Mouse (Mus musculus) heart, adult 2 months (tissue): Measurements from ENCODE around the gene Gmds. TPM values are rescaled to one million over a fixed set of nuclear protein-coding genes. Genes with fewer than 3 reads are reported as not detected.

Experiments
- DNase-seq, 2 experiments: peaks; one replicate each; pipeline ENCODE4 v3.0.0; 2021
- H3K27ac ChIP-seq: fragments of 200-600 bp; 2 replicates; pipeline ENCODE4 v1.8.1; 2022
- H3K27me3 ChIP-seq: fragments of 200-500 bp; 2 replicates; pipeline ENCODE4 v1.6.1; 2012; ENCODE audit warnings: mild to moderate bottlenecking, low read length, inconsistent platforms, mixed read lengths; ENCODE audit not compliant: control insufficient read depth, insufficient read depth
- H3K36me3 ChIP-seq: fragments of 200-500 bp; 2 replicates; pipeline ENCODE4 v1.6.1; 2012; ENCODE audit warnings: low read length, inconsistent platforms; ENCODE audit not compliant: control insufficient read depth, insufficient read depth
- H3K4me1 ChIP-seq: fragments of 200-500 bp; 2 replicates; pipeline ENCODE4 v1.6.1; 2011; ENCODE audit warnings: low read length; ENCODE audit not compliant: control insufficient read depth, insufficient read depth
- H3K4me3 ChIP-seq: fragments of 200-600 bp; 2 replicates; pipeline ENCODE4 v1.8.1; 2022
- H3K79me2 ChIP-seq: fragments of 200-500 bp; replicated peaks from 2 replicates; pipeline ENCODE4 v1.6.1; 2012; ENCODE audit warnings: mild to moderate bottlenecking, inconsistent platforms, low read length, moderate library complexity, mixed read lengths; ENCODE audit not compliant: control insufficient read depth, insufficient read depth
- H3K9ac ChIP-seq: fragments of 200-500 bp; 2 replicates; pipeline ENCODE4 v1.6.1; 2012; ENCODE audit warnings: low read depth, mild to moderate bottlenecking, control low read depth, inconsistent platforms, low read length, mixed read lengths
- CTCF ChIP-seq: fragments of 200-600 bp; IDR thresholded peaks from 2 replicates; pipeline ENCODE4 v1.8.1; 2022; ENCODE audit warnings: antibody characterized with exemption, mild to moderate bottlenecking, moderate library complexity
- EP300 ChIP-seq: fragments of 200-500 bp; IDR thresholded peaks from 2 replicates; pipeline ENCODE4 v1.6.1; 2011; ENCODE audit warnings: low read depth, low read length, control low read depth; ENCODE audit not compliant: insufficient read depth
- POLR2A ChIP-seq: fragments of 200-500 bp; IDR thresholded peaks from 2 replicates; pipeline ENCODE4 v1.6.1; 2011; ENCODE audit warnings: mild to moderate bottlenecking, low read depth, low read length, control low read depth; ENCODE audit not compliant: insufficient read depth
- WGBS: fragments of 180-500 bp; shearing (Covaris S2); methylation state at CpG from one replicate; pipeline ENCODE4 v1.1.7; 2018; 5-methylcytosine and 5-hydroxymethylcytosine counted together
- intact Hi-C: fragments of 180-260 bp; cut with DNase I; formaldehyde crosslinking; loops from one replicate; pipeline ENCODE4 v1.15.1; 2025
- polyA plus RNA-seq: library from polyadenylated mRNA; depleted of rRNA; stranded (reverse); fragments of >200 nt; gene quantifications from 2 replicates; pipeline ENCODE4 v1.2.3, GENCODE M21; 2012
- total RNA-seq, 2 experiments: library from RNA; stranded (reverse); gene quantifications; 2 replicates each; pipeline ENCODE4 v1.2.3; 2021

Gmds gene
- total and polyA plus RNA-seq, 3 experiments: 4.2 to 6.0 (median 5.2) TPM

GRCm38 (mm10) chr13:31915748-31916147, 422.8 kb downstream of the Gmds start:
- 48% methylated on average over 6 of the region's 6 CpGs for WGBS
- H3K27ac ChIP-seq: no peak overlapping the region
- H3K36me3 ChIP-seq: no peaks in the 10 kb centered on the region
- intact Hi-C loops: no loop called here
- H3K4me3 ChIP-seq: no peak overlapping the region
- H3K4me1 ChIP-seq: peaks cover 2% of the 10 kb centered on the region; the same call in 1 of the 2 replicates
- no peaks in the 10 kb centered on the region for H3K27me3 ChIP-seq
- peak; percentile 34 to 45 for DNase-seq
- no peak overlapping the region for H3K9ac ChIP-seq
- H3K79me2 ChIP-seq: no peaks in the 10 kb centered on the region
- TF ChIP-seq CTCF (no peak), EP300 (no peak), POLR2A (no peak)

DNA sequence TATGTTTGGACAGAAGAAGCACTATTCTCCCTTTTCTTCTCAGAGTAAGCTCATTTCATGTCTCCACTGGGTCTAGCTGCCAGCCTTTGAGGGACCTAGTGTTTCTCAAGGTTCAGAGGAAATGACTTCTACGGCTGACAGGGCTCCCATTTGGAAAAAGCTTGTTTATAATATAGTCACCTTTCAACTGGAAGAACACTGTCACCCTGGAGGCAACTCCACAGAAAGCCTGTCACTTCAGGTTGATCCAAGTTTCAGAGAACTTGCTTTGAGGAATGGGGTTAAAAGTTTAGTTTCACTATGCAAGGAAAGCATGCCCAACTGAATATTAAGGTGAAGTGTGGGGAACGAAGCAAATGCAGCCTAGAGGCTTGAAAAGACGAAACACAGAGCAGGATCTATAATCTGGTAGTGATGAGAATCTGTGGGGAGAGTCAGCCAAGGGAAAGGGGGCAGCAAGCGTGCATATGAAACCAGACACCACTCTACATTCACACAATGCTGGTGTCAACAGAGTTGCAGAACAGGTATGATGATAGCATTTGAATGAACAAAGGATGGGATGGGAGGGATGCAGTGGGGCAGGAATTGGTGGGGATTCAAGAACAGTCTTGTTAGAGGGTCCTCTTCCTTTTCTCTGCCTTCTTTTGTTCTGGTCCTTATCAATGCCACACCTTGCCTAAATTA, 423.5 kb downstream of the Gmds start:
- Histone ChIP-seq H3K79me2 (no peaks in the 10 kb centered on the region), H3K9ac (no peak overlapping the region), H3K27ac (no peak overlapping the region), H3K4me3 (no peak overlapping the region), H3K36me3 (no peaks in the 10 kb centered on the region), H3K27me3 (no peaks in the 10 kb centered on the region), H3K4me1 (peaks cover 2% of the 10 kb centered on the region; the same call in 1 of the 2 replicates)
- intact Hi-C loops: no loop called here
- no peak for DNase-seq
- TF ChIP-seq POLR2A (no peak), CTCF (no peak), EP300 (no peak)
- 76% methylated on average over 4 of the region's 4 CpGs for WGBS

DNA sequence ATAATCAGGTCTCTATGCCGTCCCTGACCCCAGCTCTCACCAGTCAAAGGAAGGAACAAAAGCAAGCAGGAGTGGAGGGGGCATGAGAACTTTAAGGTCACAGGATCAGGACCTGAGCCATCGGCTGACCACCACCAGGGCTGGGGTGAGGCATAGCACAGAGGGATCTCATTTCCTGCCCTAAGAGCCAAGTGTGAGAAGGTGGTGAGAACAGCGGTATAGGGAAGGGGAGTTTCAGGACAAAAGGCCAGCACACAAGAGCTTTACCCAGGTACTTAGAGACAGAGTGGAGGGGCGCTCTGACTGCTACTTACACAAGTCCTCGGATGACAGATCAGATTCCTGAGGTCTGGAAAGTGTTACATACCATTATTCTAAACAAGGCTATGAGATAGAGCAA, 426.6 kb downstream of the Gmds start:
- no peaks in the 10 kb centered on the region for H3K27me3 ChIP-seq
- no peak overlapping the region for H3K9ac ChIP-seq
- DNase-seq: no peak
- H3K4me3 ChIP-seq: no peak overlapping the region
- 54% methylated on average over 5 of the region's 5 CpGs for WGBS
- intact Hi-C loops: no loop called here
- TF ChIP-seq CTCF (no peak), EP300 (no peak), POLR2A (no peak)
- peaks cover 2% of the 10 kb centered on the region; the same call in 1 of the 2 replicates for H3K4me1 ChIP-seq
- H3K27ac ChIP-seq: no peak overlapping the region
- no peaks in the 10 kb centered on the region for H3K79me2 ChIP-seq
- H3K36me3 ChIP-seq: no peaks in the 10 kb centered on the region

DNA sequence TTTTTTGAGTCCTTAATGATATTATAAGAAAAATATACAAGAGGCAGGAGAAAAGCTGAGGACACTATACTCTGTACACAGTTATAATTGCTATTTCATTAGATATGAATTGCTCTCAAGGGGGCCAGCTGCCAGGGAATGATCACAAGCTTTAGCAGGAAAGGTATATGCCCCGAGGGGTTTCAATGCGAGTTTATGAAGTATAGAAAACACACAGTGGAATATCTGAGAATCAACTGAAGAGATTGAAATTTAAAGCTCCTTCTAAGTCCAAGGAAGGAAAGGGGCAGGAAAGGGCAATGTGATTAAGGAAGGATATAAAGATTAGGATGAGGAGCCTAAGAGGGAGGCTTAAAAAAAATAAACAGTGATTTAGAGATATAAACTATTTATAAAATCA, 427.2 kb downstream of the Gmds start:
- Histone ChIP-seq H3K79me2 (no peaks in the 10 kb centered on the region), H3K36me3 (no peaks in the 10 kb centered on the region), H3K4me3 (no peak overlapping the region), H3K9ac (no peak overlapping the region), H3K4me1 (peaks cover 2% of the 10 kb centered on the region; the same call in 1 of the 2 replicates), H3K27me3 (no peaks in the 10 kb centered on the region), H3K27ac (no peak overlapping the region)
- DNase-seq: no peak
- intact Hi-C loops: no loop called here
- TF ChIP-seq EP300: no peak
- TF ChIP-seq CTCF: no peak
- TF ChIP-seq POLR2A: no peak
- 37% methylated on average over 2 of the region's 2 CpGs for WGBS

GRCm38 (mm10) chr13:31909031-31909430, 429.5 kb downstream of the Gmds start:
- WGBS: 54% methylated on average over 3 of the region's 3 CpGs
- Histone ChIP-seq H3K4me3 (no peak overlapping the region), H3K27ac (no peak overlapping the region), H3K36me3 (no peaks in the 10 kb centered on the region), H3K9ac (no peak overlapping the region), H3K27me3 (no peaks in the 10 kb centered on the region), H3K79me2 (no peaks in the 10 kb centered on the region), H3K4me1 (peaks cover 2% of the 10 kb centered on the region; the same call in 1 of the 2 replicates)
- TF ChIP-seq EP300: no peak
- no peak for TF ChIP-seq CTCF
- TF ChIP-seq POLR2A: no peak
- no peak for DNase-seq
- intact Hi-C loops: no loop called here

DNA sequence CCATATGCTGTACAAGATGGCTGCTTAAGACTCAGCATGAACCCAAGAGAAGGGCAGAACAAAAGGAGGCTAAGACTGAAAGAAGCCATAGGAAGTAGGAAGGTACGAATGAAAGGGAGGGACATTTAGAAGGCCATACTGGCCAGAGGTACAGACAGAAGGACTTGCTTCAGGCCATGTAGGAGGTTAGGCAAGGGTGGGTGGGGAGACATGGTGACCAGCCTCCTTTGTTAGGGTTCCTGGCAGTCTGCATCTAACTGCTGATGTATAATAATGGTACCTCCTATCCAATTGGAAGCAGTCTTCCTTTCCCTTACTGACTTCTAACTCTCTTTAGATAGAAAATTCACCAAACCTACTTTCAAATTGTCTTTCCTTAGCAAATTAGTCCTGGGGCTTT, 432.0 kb downstream of the Gmds start:
- intact Hi-C loops: no loop called here
- Histone ChIP-seq H3K4me1 (no peaks in the 10 kb centered on the region), H3K9ac (no peak overlapping the region), H3K79me2 (no peaks in the 10 kb centered on the region), H3K27ac (no peak overlapping the region), H3K36me3 (no peaks in the 10 kb centered on the region), H3K27me3 (no peaks in the 10 kb centered on the region), H3K4me3 (no peak overlapping the region)
- WGBS: 94% methylated on average over 1 of the region's 1 CpGs
- DNase-seq: no peak
- TF ChIP-seq POLR2A (no peak), EP300 (no peak), CTCF (no peak)

DNA sequence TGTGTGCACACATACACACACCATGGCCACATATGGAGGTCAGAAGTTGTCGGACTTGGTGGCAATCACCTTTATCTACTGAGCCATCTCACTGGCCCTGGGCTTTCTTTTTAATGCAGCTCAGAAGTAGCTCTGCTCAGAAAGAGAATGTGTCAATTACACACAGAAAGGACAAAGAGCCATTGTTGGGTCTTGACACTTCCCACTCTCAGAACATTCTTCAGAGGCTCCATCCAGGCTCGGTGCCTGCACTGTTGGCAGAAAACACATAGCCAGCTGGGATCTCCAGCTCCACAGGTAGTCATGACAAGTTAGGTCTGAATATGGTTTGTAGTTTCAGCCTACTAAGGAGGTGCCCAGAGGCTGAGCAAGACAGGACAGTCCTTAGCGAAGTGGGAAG, 438.3 kb downstream of the Gmds start:
- TF ChIP-seq CTCF: no peak
- no peak for TF ChIP-seq EP300
- TF ChIP-seq POLR2A: no peak
- WGBS: 83% methylated on average over 3 of the region's 3 CpGs
- Histone ChIP-seq H3K36me3 (no peaks in the 10 kb centered on the region), H3K27me3 (no peaks in the 10 kb centered on the region), H3K27ac (no peak overlapping the region), H3K79me2 (no peaks in the 10 kb centered on the region), H3K9ac (no peak overlapping the region), H3K4me3 (no peak overlapping the region), H3K4me1 (no peaks in the 10 kb centered on the region)
- DNase-seq: no peak
- intact Hi-C loops: no loop called here
